Mouse (Mus musculus): ENCODE results near the gene Pik3cg. TPM values are rescaled to one million over a fixed set of nuclear protein-coding genes. Genes with fewer than 3 reads are reported as not detected.

Gene Pik3cg
- polyA plus RNA-seq, 1 experiment, result 0.72 TPM

GRCm38 (mm10) chr12:32237139-32237538 lies 28.7 kb upstream of the Pik3cg start:
- no peaks in the 10 kb centered on the region for H3K4me1 ChIP-seq (ENCODE audit: control insufficient read depth, insufficient read depth, low read length)
- H3K27me3 ChIP-seq (ENCODE audit: control insufficient read depth, insufficient read depth, low read length), result no peaks in the 10 kb centered on the region
- H3K27ac ChIP-seq (ENCODE audit: control insufficient read depth, insufficient read depth, low read depth, low read length), result no peak overlapping the region
- H3K36me3 ChIP-seq (ENCODE audit: control insufficient read depth, insufficient read depth, low read length), result no peaks in the 10 kb centered on the region
- no peak for TF ChIP-seq CTCF (IDR thresholded peaks at IDR 0.05; ENCODE audit: control insufficient read depth, insufficient read depth, insufficient replicate concordance, low read depth, low read length)
- TF ChIP-seq POLR2A (IDR thresholded peaks at IDR 0.05; ENCODE audit: control insufficient read depth, low read depth, low read length), result no peak
- no peak overlapping the region for H3K4me3 ChIP-seq (ENCODE audit: control insufficient read depth, low read depth, low read length)

- Histone ChIP-seq H3K4me1 (ENCODE audit: control insufficient read depth, insufficient read depth, low read length) (no peaks in the 10 kb centered on the region), H3K4me3 (ENCODE audit: control insufficient read depth, low read depth, low read length) (no peak overlapping the region), H3K27me3 (ENCODE audit: control insufficient read depth, insufficient read depth, low read length) (no peaks in the 10 kb centered on the region), H3K27ac (ENCODE audit: control insufficient read depth, insufficient read depth, low read depth, low read length) (no peak overlapping the region), H3K36me3 (ENCODE audit: control insufficient read depth, insufficient read depth, low read length) (no peaks in the 10 kb centered on the region)
- TF ChIP-seq CTCF (IDR thresholded peaks at IDR 0.05; ENCODE audit: control insufficient read depth, insufficient read depth, insufficient replicate concordance, low read depth, low read length), result no peak
- TF ChIP-seq POLR2A (IDR thresholded peaks at IDR 0.05; ENCODE audit: control insufficient read depth, low read depth, low read length), result no peak
These were observed 28.0 kb upstream of the Pik3cg start for GRCm38 (mm10) chr12:32236450-32236849.

- no peak overlapping the region for H3K27ac ChIP-seq (ENCODE audit: control insufficient read depth, insufficient read depth, low read depth, low read length)
- no peak for TF ChIP-seq CTCF (IDR thresholded peaks at IDR 0.05; ENCODE audit: control insufficient read depth, insufficient read depth, insufficient replicate concordance, low read depth, low read length)
- no peak for TF ChIP-seq POLR2A (IDR thresholded peaks at IDR 0.05; ENCODE audit: control insufficient read depth, low read depth, low read length)
- H3K4me3 ChIP-seq (ENCODE audit: control insufficient read depth, low read depth, low read length), result no peak overlapping the region
- no peaks in the 10 kb centered on the region for H3K4me1 ChIP-seq (ENCODE audit: control insufficient read depth, insufficient read depth, low read length)
- H3K36me3 ChIP-seq (ENCODE audit: control insufficient read depth, insufficient read depth, low read length), result no peaks in the 10 kb centered on the region
- H3K27me3 ChIP-seq (ENCODE audit: control insufficient read depth, insufficient read depth, low read length), result no peaks in the 10 kb centered on the region
These were observed 25.4 kb upstream of the Pik3cg start for GRCm38 (mm10) chr12:32233871-32234270.

- H3K27me3 ChIP-seq (ENCODE audit: control insufficient read depth, insufficient read depth, low read length), result no peaks in the 10 kb centered on the region
- no peak overlapping the region for H3K27ac ChIP-seq (ENCODE audit: control insufficient read depth, insufficient read depth, low read depth, low read length)
- no peak overlapping the region for H3K4me3 ChIP-seq (ENCODE audit: control insufficient read depth, low read depth, low read length)
- no peaks in the 10 kb centered on the region for H3K36me3 ChIP-seq (ENCODE audit: control insufficient read depth, insufficient read depth, low read length)
- TF ChIP-seq POLR2A (IDR thresholded peaks at IDR 0.05; ENCODE audit: control insufficient read depth, low read depth, low read length) (no peak), CTCF (IDR thresholded peaks at IDR 0.05; ENCODE audit: control insufficient read depth, insufficient read depth, insufficient replicate concordance, low read depth, low read length) (no peak)
- no peaks in the 10 kb centered on the region for H3K4me1 ChIP-seq (ENCODE audit: control insufficient read depth, insufficient read depth, low read length)
These were observed 22.9 kb upstream of the Pik3cg start for GRCm38 (mm10) chr12:32231398-32231797.

GRCm38 (mm10) chr12:32223629-32224028 lies 15.2 kb upstream of the Pik3cg start:
- Histone ChIP-seq H3K36me3 (ENCODE audit: control insufficient read depth, insufficient read depth, low read length) (no peaks in the 10 kb centered on the region), H3K4me3 (ENCODE audit: control insufficient read depth, low read depth, low read length) (no peak overlapping the region), H3K27me3 (ENCODE audit: control insufficient read depth, insufficient read depth, low read length) (no peaks in the 10 kb centered on the region), H3K27ac (ENCODE audit: control insufficient read depth, insufficient read depth, low read depth, low read length) (no peak overlapping the region), H3K4me1 (ENCODE audit: control insufficient read depth, insufficient read depth, low read length) (0 out of 2 replicates have a peak, but pooled peaks cover 3% of the 10 kb centered on the region)
- TF ChIP-seq CTCF (IDR thresholded peaks at IDR 0.05; ENCODE audit: control insufficient read depth, insufficient read depth, insufficient replicate concordance, low read depth, low read length), result no peak
- TF ChIP-seq POLR2A (IDR thresholded peaks at IDR 0.05; ENCODE audit: control insufficient read depth, low read depth, low read length), result no peak

- H3K27me3 ChIP-seq (ENCODE audit: control insufficient read depth, insufficient read depth, low read length), result no peaks in the 10 kb centered on the region
- no peaks in the 10 kb centered on the region for H3K36me3 ChIP-seq (ENCODE audit: control insufficient read depth, insufficient read depth, low read length)
- 0 out of 2 replicates have a peak, but pooled peaks cover 3% of the 10 kb centered on the region for H3K4me1 ChIP-seq (ENCODE audit: control insufficient read depth, insufficient read depth, low read length)
- no peak for TF ChIP-seq CTCF (IDR thresholded peaks at IDR 0.05; ENCODE audit: control insufficient read depth, insufficient read depth, insufficient replicate concordance, low read depth, low read length)
- no peak for TF ChIP-seq POLR2A (IDR thresholded peaks at IDR 0.05; ENCODE audit: control insufficient read depth, low read depth, low read length)
- no peak overlapping the region for H3K4me3 ChIP-seq (ENCODE audit: control insufficient read depth, low read depth, low read length)
- H3K27ac ChIP-seq (ENCODE audit: control insufficient read depth, insufficient read depth, low read depth, low read length), result no peak overlapping the region
These were observed 14.4 kb upstream of the Pik3cg start for GRCm38 (mm10) chr12:32222758-32223385.

GRCm38 (mm10) chr12:32220387-32220786 lies 11.9 kb upstream of the Pik3cg start:
- Histone ChIP-seq H3K4me1 (ENCODE audit: control insufficient read depth, insufficient read depth, low read length) (0 out of 2 replicates have a peak, but pooled peaks cover 3% of the 10 kb centered on the region), H3K27ac (ENCODE audit: control insufficient read depth, insufficient read depth, low read depth, low read length) (no peak overlapping the region), H3K27me3 (ENCODE audit: control insufficient read depth, insufficient read depth, low read length) (no peaks in the 10 kb centered on the region), H3K4me3 (ENCODE audit: control insufficient read depth, low read depth, low read length) (no peak overlapping the region), H3K36me3 (ENCODE audit: control insufficient read depth, insufficient read depth, low read length) (no peaks in the 10 kb centered on the region)
- TF ChIP-seq CTCF (IDR thresholded peaks at IDR 0.05; ENCODE audit: control insufficient read depth, insufficient read depth, insufficient replicate concordance, low read depth, low read length), result no peak

Data from testis, adult 2 months (tissue).